In the genomic region with DNA sequence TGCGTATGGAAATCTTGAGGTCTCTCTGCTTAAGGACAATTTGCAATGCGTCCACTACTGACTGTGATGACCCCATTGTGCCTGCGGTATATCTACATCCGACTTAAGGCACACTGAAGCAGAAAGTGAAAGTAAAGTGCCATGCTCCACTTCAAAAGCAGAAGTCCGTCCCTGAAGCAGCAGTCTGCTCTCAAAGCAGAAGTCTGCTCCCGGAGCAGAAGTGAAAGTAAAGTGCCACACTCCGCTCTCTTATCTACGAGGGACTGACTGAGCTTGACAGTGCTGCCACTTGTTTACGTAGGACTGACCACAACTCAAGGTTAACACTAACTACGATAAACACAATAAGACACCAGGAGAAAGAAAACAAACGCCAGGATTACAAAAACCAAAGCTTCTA, we compare ENCODE assay signal across 8 mouse cellular contexts.
DNase-seq lines count a peak whose midpoint lies in the region; ATAC-seq lines count a peak whose summit lies in the region.

No protein-coding gene starts in this region.

- H3K27ac ChIP-seq in kidney, embryonic 15.5 days = no peak overlapping the region
- H3K27ac ChIP-seq in lung, embryonic 15.5 days = no peak overlapping the region
- H3K27ac ChIP-seq in stomach, embryonic 15.5 days = no peak overlapping the region
- H3K27ac ChIP-seq in forebrain, embryonic 11.5 days (ENCODE audit: low read depth, low read length) = no peak overlapping the region

- H3K4me2 ChIP-seq in kidney, embryonic 15.5 days = no peak overlapping the region
- peak overlapping the region; percentile 43 for H3K4me2 ChIP-seq in lung, embryonic 15.5 days
- peak overlapping the region; percentile 32; the same call in 1 of the 2 replicates for H3K4me2 ChIP-seq in stomach, embryonic 15.5 days
- H3K4me2 ChIP-seq in forebrain, embryonic 11.5 days (ENCODE audit: low read depth, low read length, severe bottlenecking) = no peak overlapping the region

- no peak for ATAC-seq in kidney, embryonic 15.5 days (replicated peaks; ENCODE audit: low FRiP score)
- ATAC-seq in lung, embryonic 15.5 days (ENCODE audit: borderline replicate concordance, extremely low read depth, low FRiP score, low TSS enrichment) = no peak
- no peak for ATAC-seq in stomach, embryonic 15.5 days (ENCODE audit: insufficient read depth, low FRiP score, low read depth)
- no peak for ATAC-seq in forebrain, embryonic 11.5 days (replicated peaks; ENCODE audit: low FRiP score)

- no peaks in the 10 kb centered on the region; the same call in 1 of the 2 replicates for H3K9me3 ChIP-seq in kidney, embryonic 15.5 days (replicated peaks)
- no peaks in the 10 kb centered on the region for H3K9me3 ChIP-seq in lung, embryonic 15.5 days
- no peaks in the 10 kb centered on the region for H3K9me3 ChIP-seq in stomach, embryonic 15.5 days
- H3K9me3 ChIP-seq in forebrain, embryonic 11.5 days (ENCODE audit: control insufficient read depth, low read length) = no peaks in the 10 kb centered on the region

- H3K4me1 ChIP-seq in kidney, embryonic 15.5 days = no peaks in the 10 kb centered on the region
- no peaks in the 10 kb centered on the region for H3K4me1 ChIP-seq in lung, embryonic 15.5 days
- H3K4me1 ChIP-seq in stomach, embryonic 15.5 days = no peaks in the 10 kb centered on the region
- no peaks in the 10 kb centered on the region for H3K4me1 ChIP-seq in forebrain, embryonic 11.5 days (replicated peaks; ENCODE audit: control insufficient read depth, insufficient read depth, low read length)

- intact Hi-C loops in heart, postnatal 10 days (cut with DNase I) = no loop called here

- no peak overlapping the region for H3K4me3 ChIP-seq in kidney, embryonic 15.5 days (replicated peaks)
- H3K4me3 ChIP-seq in lung, embryonic 15.5 days = peak overlapping the region; percentile 31
- H3K4me3 ChIP-seq in stomach, embryonic 15.5 days (replicated peaks) = peak overlapping the region; percentile 27
- H3K4me3 ChIP-seq in forebrain, embryonic 11.5 days (ENCODE audit: low read depth, low read length) = no peak overlapping the region

- no peaks in the 10 kb centered on the region for H3K27me3 ChIP-seq in kidney, embryonic 15.5 days
- no peaks in the 10 kb centered on the region for H3K27me3 ChIP-seq in lung, embryonic 15.5 days
- H3K27me3 ChIP-seq in stomach, embryonic 15.5 days (replicated peaks) = no peaks in the 10 kb centered on the region
- no peaks in the 10 kb centered on the region for H3K27me3 ChIP-seq in forebrain, embryonic 11.5 days (ENCODE audit: control insufficient read depth, insufficient read depth, low read length)

- no peaks in the 10 kb centered on the region for H3K36me3 ChIP-seq in kidney, embryonic 15.5 days
- no peaks in the 10 kb centered on the region for H3K36me3 ChIP-seq in lung, embryonic 15.5 days
- H3K36me3 ChIP-seq in stomach, embryonic 15.5 days = no peaks in the 10 kb centered on the region
- no peaks in the 10 kb centered on the region for H3K36me3 ChIP-seq in forebrain, embryonic 11.5 days (ENCODE audit: control insufficient read depth, insufficient read depth, low read length)

- H3K9ac ChIP-seq in kidney, embryonic 15.5 days = no peak overlapping the region
- H3K9ac ChIP-seq in lung, embryonic 15.5 days = peak overlapping the region; percentile 10; the same call in 1 of the 2 replicates
- no peak overlapping the region for H3K9ac ChIP-seq in stomach, embryonic 15.5 days
- H3K9ac ChIP-seq in forebrain, embryonic 11.5 days (ENCODE audit: low read length) = no peak overlapping the region

- WGBS in kidney, embryonic 15.5 days = 87% methylated on average over 11 of the region's 11 CpGs
- WGBS in lung, embryonic 15.5 days = 49% methylated on average over 11 of the region's 11 CpGs
- 60% methylated on average over 11 of the region's 11 CpGs for WGBS in stomach, embryonic 15.5 days
- 92% methylated on average over 11 of the region's 11 CpGs for WGBS in forebrain, embryonic 11.5 days

- DNase-seq in kidney, adult 8-10 months = peak; percentile 14 to 19
- DNase-seq in adrenal gland, postnatal 25 days = peak; percentile 4
- peak; percentile 41 to 52 for DNase-seq in heart, postnatal 10 days
- DNase-seq in cerebellum, adult 11-12 months = no peak
- no peak for DNase-seq in forebrain, embryonic 11.5 days (ENCODE audit: low spot score)

Comparison
In these comparisons a context has a peak if more than half of its experiments do, and no peak if none do; other contexts are left out.
1. DNase-seq: peak in kidney, adult 8-10 months (2 of 2), adrenal gland, postnatal 25 days (single experiment) and heart, postnatal 10 days (2 of 2); none in cerebellum, adult 11-12 months (single experiment) and forebrain, embryonic 11.5 days (single experiment).
2. H3K4me2 ChIP-seq: peak in lung, embryonic 15.5 days (single experiment) and stomach, embryonic 15.5 days (single experiment); none in kidney, embryonic 15.5 days (single experiment) and forebrain, embryonic 11.5 days (single experiment).
3. H3K4me3 ChIP-seq: peak in lung, embryonic 15.5 days (single experiment) and stomach, embryonic 15.5 days (single experiment); none in kidney, embryonic 15.5 days (single experiment) and forebrain, embryonic 11.5 days (single experiment).